Mouse (Mus musculus): Measurements from ENCODE around the gene Mest.

Mest gene

DNA sequence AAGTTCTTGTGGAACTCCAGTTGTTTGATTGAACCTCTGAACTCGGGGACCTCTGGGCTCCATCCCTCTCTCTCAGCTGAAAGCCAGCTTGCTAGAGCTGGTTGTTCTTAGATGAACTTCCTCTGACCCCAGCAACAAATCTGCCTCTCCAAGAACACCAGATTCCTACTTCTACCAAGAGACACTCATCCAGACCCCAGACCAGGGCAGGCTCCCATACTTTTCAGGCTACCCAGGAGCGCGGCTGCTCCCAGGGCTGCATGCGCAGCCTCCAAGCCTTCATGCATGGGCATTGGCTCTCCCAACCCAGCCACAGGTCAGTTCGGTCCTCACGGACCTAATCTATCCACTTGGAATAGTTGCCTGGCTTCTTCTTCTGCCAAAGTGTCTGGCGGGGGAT lies at the start of gene Mest:
Gene Mest (plus strand): TSS at position 217 of the 400 bp plus-strand sequence.
- no peak for DNase-seq (ENCODE audit: low read depth, low spot score)

DNA sequence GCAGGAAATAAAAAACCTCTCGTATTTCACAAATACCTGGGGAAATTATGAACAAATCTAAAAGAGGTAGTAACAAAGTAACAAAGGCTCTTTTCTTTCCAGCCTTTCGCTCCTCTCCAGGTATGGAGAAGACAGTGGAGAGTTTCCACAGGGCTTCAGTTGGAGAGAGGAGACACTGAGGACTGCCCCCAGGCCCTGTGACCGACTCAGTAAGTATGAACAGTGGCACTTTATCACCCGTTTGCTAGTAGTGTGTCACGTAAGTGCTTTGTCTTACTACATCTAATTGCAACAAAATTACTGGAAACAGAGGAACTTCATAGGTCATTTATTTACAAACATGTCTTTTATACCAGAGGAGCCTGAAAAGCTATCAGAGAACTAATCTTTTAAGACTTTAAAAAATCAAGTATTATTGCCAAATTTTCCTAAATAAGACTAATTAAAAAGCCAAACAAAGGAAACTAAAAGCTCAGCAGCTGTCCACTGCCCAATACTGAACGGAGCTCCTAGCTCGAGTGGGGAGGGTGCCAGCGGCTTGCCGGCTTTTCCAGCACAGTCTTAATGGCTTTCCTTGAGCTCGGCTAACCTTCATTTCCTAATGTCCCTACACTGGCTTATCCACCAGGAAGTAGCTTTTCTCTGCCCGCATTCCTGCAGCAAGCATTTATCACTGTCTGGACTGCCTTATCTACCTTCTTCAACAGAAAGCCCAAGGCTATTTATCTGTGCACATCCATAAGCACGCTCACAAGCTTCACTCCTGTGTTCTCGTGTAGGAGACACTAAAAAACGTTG lies 49.4 kb upstream of the Mest start:
- DNase-seq (ENCODE audit: low read depth, low spot score): no peak

DNA sequence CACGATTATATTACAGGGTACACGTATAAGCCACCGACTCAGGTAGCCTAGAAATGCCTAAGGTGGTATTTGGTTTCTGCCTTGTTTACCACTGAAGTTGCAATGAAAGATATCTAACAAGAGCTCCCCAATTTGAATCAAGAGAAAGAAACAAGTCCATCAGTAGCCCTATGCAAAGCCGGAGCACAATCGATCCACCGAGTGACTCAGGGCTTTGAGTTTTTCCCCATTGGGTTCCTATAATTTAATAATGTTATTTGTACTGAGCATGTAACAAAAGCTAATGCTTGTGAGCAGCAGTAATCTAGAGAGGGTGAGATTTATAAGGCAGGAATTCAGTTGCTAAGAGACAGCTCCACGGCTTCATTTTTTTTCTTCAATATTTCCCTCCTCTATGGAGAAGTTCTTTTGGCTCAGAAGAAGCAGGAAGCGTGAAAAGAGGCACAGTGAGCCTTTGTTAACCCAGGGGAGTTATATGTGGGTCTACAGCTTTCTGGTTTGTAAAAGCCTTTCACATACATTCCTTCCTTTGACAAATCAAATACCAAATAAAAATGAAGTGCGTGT lies 48.5 kb upstream of the Mest start:
- DNase-seq (ENCODE audit: low read depth, low spot score): no peak

GRCm38 (mm10) chr6:30675281-30675771 lies 48.0 kb upstream of the Mest start:
- no peak for DNase-seq (ENCODE audit: low read depth, low spot score)

GRCm38 (mm10) chr6:30676506-30676905 lies 46.8 kb upstream of the Mest start:
- no peak for DNase-seq (ENCODE audit: low read depth, low spot score)

GRCm38 (mm10) chr6:30677591-30677990 lies 45.8 kb upstream of the Mest start:
- no peak for DNase-seq (ENCODE audit: low read depth, low spot score)

GRCm38 (mm10) chr6:30678482-30678881 lies 44.9 kb upstream of the Mest start:
- DNase-seq (ENCODE audit: low read depth, low spot score): no peak

DNA sequence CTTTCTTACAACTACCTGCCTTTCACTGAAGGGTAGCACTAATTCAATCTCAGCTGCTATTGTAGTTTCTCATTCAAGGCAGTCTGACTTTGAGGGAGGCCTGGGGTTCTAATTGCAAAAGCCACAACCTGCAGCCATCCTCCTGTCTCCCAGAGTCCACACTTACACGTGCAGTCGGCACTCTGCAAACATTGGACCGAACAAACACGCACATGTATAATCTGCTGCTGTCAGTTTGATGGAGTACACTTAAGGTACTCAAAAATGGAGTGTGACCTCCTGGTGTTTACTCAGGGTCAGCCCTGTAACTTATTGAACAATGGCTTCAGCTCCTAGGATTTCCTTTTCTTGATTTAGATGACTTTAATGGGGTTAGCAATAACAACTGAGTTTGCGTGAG lies 43.8 kb upstream of the Mest start:
- no peak for DNase-seq (ENCODE audit: low read depth, low spot score)

DNA sequence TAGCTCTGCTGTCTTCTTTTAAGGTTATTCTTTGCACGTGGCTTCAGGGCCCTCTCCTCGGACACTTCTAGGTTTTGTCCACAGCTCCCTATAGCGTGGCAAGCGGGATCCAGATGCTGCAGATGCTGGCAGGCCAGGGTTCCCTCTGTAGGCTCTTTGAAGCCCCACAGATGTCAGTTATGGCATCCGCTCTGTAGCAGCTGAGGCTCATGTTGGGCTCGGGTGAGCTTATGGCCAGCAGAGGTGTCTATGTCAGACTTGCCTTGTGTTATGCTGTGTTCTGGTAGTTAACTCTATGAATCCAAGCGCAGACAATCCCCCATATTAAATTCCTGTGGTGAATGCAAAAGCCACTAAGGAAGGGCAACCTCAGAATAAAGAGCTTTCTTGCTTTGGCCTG lies 42.9 kb upstream of the Mest start:
- DNase-seq (ENCODE audit: low read depth, low spot score): no peak

GRCm38 (mm10) chr6:30681935-30682900 lies 41.1 kb upstream of the Mest start:
- DNase-seq (ENCODE audit: low read depth, low spot score): no peak

DNA sequence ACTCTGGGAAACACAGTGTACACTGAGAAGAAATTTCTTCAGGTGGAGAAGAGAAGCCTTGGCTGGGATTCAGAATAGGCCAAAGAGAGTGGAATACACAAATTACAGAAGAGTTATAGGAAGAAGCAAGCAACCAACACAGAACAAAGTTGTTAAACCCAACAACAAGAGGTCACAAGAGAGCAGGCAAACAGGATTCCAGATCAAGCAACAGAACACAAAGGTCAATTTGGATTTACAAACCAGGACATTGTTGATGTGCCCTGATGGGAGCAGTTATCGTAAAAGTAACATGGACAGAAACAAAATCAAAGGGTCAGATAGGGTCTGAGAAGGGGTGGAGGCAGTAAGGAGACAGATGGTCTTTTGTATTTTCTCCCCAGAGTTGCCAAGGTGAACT lies 38.8 kb upstream of the Mest start:
- DNase-seq (ENCODE audit: low read depth, low spot score): no peak

- no peak for DNase-seq (ENCODE audit: low read depth, low spot score)
These were observed 36.1 kb upstream of the Mest start for GRCm38 (mm10) chr6:30687198-30687597.

- DNase-seq (ENCODE audit: low read depth, low spot score): no peak
These were observed 30.5 kb upstream of the Mest start for GRCm38 (mm10) chr6:30692826-30693225.

GRCm38 (mm10) chr6:30693350-30693991 lies 29.9 kb upstream of the Mest start, which contains the start of gene Cep41:
Gene Cep41 (minus strand): TSS chr6:30693749.
- peak; percentile 98 for DNase-seq (ENCODE audit: low read depth, low spot score)

DNA sequence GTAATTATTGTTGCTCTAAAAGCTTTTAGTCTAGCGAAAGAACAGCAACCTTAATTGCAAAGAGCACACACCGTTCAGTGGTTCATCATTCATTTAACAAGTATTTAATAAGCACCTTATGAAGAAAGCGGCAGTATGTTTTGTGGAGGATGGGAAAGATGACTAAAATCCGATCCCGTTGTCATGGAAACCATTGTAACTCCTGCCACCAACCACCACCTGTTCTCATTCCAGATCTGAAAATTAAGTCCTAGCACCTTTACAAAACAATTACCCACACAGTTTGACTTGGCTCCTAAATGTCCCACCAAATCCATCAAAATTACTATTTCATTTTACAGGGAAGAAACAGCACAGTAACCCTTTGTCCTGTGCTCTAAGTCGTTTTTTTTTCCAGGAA lies 29.1 kb upstream of the Mest start:
- no peak for DNase-seq (ENCODE audit: low read depth, low spot score)

GRCm38 (mm10) chr6:30695124-30695523 lies 28.2 kb upstream of the Mest start:
- no peak for DNase-seq (ENCODE audit: low read depth, low spot score)

DNA sequence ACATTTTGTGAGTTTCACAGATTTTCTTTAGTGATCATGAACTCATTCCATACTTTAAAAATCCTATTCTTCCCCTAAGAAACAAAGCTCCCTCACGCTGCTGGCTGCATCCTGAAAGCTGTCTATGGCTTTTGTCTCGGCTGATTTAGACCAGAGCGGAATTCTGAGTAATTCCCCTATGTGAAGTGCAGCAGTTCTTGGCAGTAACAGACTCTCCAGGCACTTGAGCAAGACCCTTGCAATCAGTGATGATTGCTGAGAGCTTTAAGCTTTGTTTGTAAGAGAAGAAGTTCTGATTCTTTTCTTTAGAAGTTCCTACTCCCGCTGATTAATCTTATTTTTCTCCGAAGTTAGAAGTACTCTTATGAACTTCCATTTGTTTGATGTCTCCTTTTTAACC lies 25.9 kb upstream of the Mest start:
- DNase-seq (ENCODE audit: low read depth, low spot score): no peak

GRCm38 (mm10) chr6:30698036-30698435 lies 25.3 kb upstream of the Mest start:
- no peak for DNase-seq (ENCODE audit: low read depth, low spot score)

DNA sequence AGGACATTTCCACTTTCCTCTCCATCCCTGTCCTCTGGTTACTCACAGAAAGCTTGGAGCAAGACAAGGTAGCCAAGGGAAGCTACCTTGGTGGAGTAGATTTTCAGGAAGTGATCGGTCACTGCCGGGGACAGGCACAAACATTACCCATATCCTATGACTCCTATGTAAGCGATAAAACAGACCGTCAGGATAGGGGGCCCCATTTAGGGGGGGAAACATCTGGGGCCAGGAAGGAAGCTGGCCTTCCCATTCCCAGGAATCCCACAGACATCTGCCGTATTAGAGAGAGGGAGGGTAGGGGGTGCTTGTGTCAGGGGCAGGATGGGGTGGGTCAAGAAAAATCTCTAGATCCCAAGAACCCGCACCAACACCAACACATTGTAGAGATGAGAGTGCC lies 23.2 kb upstream of the Mest start:
- DNase-seq (ENCODE audit: low read depth, low spot score): no peak

- DNase-seq (ENCODE audit: low read depth, low spot score): no peak
These were observed 20.5 kb upstream of the Mest start for GRCm38 (mm10) chr6:30702881-30703280.

DNA sequence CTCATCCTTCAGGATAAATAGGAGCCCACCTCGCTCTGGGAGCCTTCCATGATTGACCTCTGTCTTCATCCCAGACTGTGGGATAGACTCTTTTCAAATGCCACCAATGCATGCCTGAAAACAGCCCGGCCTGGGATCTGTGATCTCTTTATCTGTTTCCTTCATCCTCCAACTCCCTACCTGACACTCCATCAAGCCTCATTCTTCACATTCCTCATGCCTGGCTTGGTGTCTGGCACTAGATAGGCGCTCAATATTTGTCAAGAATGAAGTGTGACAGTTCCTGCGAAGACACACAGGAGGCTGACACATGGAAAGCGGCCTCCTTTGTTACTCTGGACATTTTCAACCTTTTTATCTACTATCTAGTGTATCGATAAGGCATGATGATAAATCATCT lies 19.9 kb upstream of the Mest start:
- DNase-seq (ENCODE audit: low read depth, low spot score): no peak
